Mouse (Mus musculus) liver, embryonic 14.5 days (tissue): ENCODE data around the gene Usp2. TPM values are rescaled to one million over a fixed set of nuclear protein-coding genes. Genes with fewer than 3 reads are reported as not detected.
A peak's percentile ranks its signal among the peaks of the same experiment; 100 is the strongest.

Experiments used
- ATAC-seq: fragments of 200-750 bp; cut with Nextera tagmentation; 2 replicates; pipeline ENCODE4 v1.8.0; 2017; ENCODE audit warnings: moderate number of reproducible peaks, mild to moderate bottlenecking, moderate library complexity; ENCODE audit not compliant: insufficient read depth
- DNase-seq, 3 experiments: peaks; one replicate each; pipeline ENCODE4 v3.0.0-alpha.2; 2012 to 2013; ENCODE audit warnings: low read depth in 3 of 3, low spot score in 3 of 3
- H3K27ac ChIP-seq: fragments of 300-500 bp; sonication (generic); 2 replicates; pipeline ENCODE4 v1.5.1; 2014; ENCODE audit warnings: moderate library complexity, mild to moderate bottlenecking, control low read depth, inconsistent platforms
- H3K27me3 ChIP-seq: fragments of 300-500 bp; sonication (generic); 2 replicates; pipeline ENCODE4 v1.6.1; 2014; ENCODE audit warnings: mild to moderate bottlenecking, low read length, moderate library complexity; ENCODE audit not compliant: control insufficient read depth, insufficient read depth
- H3K36me3 ChIP-seq: fragments of 300-500 bp; sonication (generic); replicated peaks from 2 replicates; pipeline ENCODE4 v1.6.1; 2014; ENCODE audit warnings: low read depth; ENCODE audit not compliant: control insufficient read depth, insufficient read depth
- H3K4me1 ChIP-seq, 2 experiments: fragments of 200-500 bp in 1 of 2; fragments of 300-500 bp in 1 of 2; sonication (generic) in 1 of 2; replicated peaks; 2 replicates each; pipeline ENCODE4 v1.6.1; 2012 to 2014; ENCODE audit warnings: antibody characterized with exemption in 1 of 2, inconsistent platforms in 1 of 2, low read length in 1 of 2; ENCODE audit not compliant: control insufficient read depth in 2 of 2, insufficient read depth in 2 of 2
- H3K4me2 ChIP-seq: fragments of 300-500 bp; sonication (generic); 2 replicates; pipeline ENCODE4 v1.6.1; 2014; ENCODE audit warnings: low read depth, mild to moderate bottlenecking, control low read depth, moderate library complexity
- H3K4me3 ChIP-seq, 2 experiments: fragments of 200-500 bp in 1 of 2; fragments of 300-500 bp in 1 of 2; sonication (generic) in 1 of 2; 2 replicates each; pipeline ENCODE4 v1.5.1; 2012 to 2014; ENCODE audit warnings: low read depth in 2 of 2, low read length in 2 of 2, mild to moderate bottlenecking in 2 of 2, control low read depth in 1 of 2, inconsistent platforms in 1 of 2, moderate library complexity in 1 of 2; ENCODE audit not compliant: insufficient read depth in 1 of 2
- H3K9ac ChIP-seq: fragments of 300-500 bp; sonication (generic); replicated peaks from 2 replicates; pipeline ENCODE4 v1.6.1; 2014; ENCODE audit warnings: mild to moderate bottlenecking, control low read depth, moderate library complexity
- H3K9me3 ChIP-seq: fragments of 300-500 bp; sonication (generic); 2 replicates; pipeline ENCODE4 v1.6.1; 2016; ENCODE audit warnings: low read length, mixed read lengths; ENCODE audit not compliant: control insufficient read depth
- CTCF ChIP-seq: IDR thresholded peaks from 2 replicates; pipeline ENCODE4 v1.5.1; 2016; ENCODE audit warnings: antibody characterized with exemption, low read depth, control low read depth
- EP300 ChIP-seq: IDR thresholded peaks from 2 replicates; pipeline ENCODE4 v1.6.1; 2016; ENCODE audit warnings: antibody characterized with exemption, low read depth
- WGBS: fragments of 180-500 bp; shearing (Covaris S2); extraction: QIAGEN DNeasy Blood & Tissue Kit; methylation state at CpG from one replicate; pipeline ENCODE4 v1.1.7; 2014; ENCODE audit not compliant: insufficient replicate concordance; 5-methylcytosine and 5-hydroxymethylcytosine counted together
- polyA plus RNA-seq, 2 experiments: library from polyadenylated mRNA; depleted of rRNA in 1 of 2; stranded (reverse) in 1 of 2; unstranded in 1 of 2; fragments of >200 nt; fragmentation: Nextera tagmentation in 1 of 2; extraction: Ambion mirVana in 1 of 2; gene quantifications; 2 replicates each; pipeline versions ENCODE4 v1.2.1 to v1.2.3; 2012 to 2014

The Usp2 gene
- polyA plus RNA-seq, 2 experiments, result 0.27 to 1.6 TPM

DNA sequence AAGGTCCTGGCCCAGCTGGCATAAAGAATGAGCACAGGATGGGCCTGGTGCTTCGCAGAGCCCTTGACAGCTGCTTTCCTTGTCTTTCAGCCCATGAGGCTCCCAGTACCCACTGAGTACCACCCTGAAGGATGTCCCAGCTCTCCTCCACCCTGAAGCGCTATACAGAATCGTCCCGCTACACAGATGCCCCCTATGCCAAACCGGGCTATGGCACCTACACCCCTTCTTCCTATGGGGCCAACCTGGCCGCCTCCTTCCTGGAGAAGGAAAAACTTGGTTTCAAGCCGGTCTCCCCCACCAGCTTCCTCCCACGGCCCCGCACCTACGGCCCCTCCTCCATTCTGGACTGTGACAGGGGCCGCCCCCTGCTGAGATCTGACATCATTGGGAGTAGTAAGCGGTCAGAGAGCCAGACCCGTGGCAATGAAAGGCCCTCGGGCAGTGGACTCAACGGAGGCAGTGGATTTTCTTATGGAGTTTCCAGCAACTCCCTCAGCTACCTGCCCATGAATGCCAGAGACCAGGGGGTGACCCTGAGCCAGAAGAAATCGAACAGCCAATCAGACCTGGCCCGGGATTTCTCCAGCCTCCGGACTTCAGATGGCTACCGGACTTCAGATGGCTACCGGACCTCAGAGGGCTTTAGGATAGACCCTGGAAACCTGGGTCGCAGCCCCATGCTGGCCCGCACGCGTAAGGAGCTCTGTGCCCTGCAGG, 8.6 kb downstream of the Usp2 start:
- ATAC-seq, result no peak
- no peak overlapping the region for H3K27ac ChIP-seq
- peaks cover 2% of the 10 kb centered on the region; the same call in 1 of the 2 replicates for H3K27me3 ChIP-seq
- TF ChIP-seq EP300, result no peak
- no peak for TF ChIP-seq CTCF
- no peak overlapping the region for H3K4me3 ChIP-seq
- no peaks in the 10 kb centered on the region for H3K4me1 ChIP-seq
- no peaks in the 10 kb centered on the region for H3K9me3 ChIP-seq
- no peaks in the 10 kb centered on the region for H3K36me3 ChIP-seq
- no peak for DNase-seq
- whole genome bisulfite sequencing, result 65% methylated on average over 24 of the region's 24 CpGs
- H3K9ac ChIP-seq, result no peak overlapping the region
- H3K4me2 ChIP-seq, result no peak overlapping the region

DNA sequence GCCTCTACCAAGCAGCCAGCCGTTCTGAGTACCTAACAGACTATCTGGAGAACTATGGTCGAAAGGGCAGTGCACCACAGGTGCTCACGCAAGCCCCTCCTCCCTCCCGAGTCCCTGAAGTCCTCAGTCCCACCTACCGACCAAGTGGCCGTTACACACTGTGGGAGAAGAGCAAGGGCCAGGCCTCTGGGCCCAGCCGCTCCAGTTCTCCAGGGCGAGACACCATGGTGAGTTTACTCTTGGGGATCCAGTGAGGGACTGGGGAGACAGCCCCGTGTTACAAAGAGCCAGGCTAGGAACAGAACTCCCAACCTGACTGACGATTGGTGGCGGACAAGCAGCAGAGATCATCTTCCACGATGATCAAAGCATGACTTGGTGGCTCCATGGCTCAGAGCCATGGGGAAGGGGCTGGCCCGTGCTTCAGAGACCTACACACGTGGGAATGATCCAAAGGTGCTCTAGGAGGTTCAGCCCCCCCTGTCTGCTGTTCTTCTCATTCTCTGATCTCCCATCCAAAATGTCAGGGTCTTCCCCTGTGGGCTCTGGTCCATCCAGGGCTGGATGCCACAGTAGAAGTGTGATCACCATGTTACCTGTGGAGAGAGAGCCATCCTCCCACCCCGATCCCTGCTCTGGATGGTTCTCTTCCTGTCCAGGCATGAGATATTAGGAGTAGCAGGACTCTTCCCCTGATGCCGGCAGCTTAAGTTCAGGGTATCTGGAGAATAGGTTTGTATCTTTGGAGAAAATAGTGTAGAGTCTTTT, 9.4 kb downstream of the Usp2 start:
- DNase-seq (no peak), ATAC-seq (no peak)
- no peak overlapping the region for H3K9ac ChIP-seq
- peaks cover 2% of the 10 kb centered on the region; the same call in 1 of the 2 replicates for H3K27me3 ChIP-seq
- no peak overlapping the region for H3K4me2 ChIP-seq
- no peak overlapping the region for H3K27ac ChIP-seq
- 59% methylated on average over 16 of the region's 16 CpGs for WGBS
- no peaks in the 10 kb centered on the region for H3K4me1 ChIP-seq
- no peaks in the 10 kb centered on the region for H3K36me3 ChIP-seq
- H3K9me3 ChIP-seq, result no peaks in the 10 kb centered on the region
- TF ChIP-seq EP300, result no peak
- no peak for TF ChIP-seq CTCF
- no peak overlapping the region for H3K4me3 ChIP-seq

DNA sequence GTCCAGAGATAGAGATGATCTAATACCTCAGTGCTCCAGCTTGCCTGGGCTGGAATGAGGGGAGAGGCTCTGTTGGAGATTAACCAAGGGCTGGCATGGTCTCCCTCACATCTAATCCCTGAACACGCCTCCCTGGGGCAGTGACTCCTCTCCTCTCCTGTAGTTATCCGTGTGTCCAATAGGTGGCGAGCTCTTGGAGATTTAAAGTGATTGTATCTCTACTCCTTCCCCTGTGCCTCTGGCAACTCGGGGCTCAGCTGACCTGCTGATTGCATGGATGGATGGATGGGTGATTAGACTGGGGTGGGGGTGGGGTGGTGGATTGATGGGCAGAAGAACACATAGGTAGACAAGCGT, 9.9 kb downstream of the Usp2 start:
- Histone ChIP-seq H3K4me1 (no peaks in the 10 kb centered on the region), H3K27me3 (no peaks in the 10 kb centered on the region), H3K4me3 (no peak overlapping the region), H3K36me3 (no peaks in the 10 kb centered on the region), H3K9ac (no peak overlapping the region), H3K27ac (no peak overlapping the region), H3K4me2 (no peak overlapping the region), H3K9me3 (no peaks in the 10 kb centered on the region)
- DNase-seq, result peak; percentile 37 to 51 (median 43)
- 17% methylated on average over 5 of the region's 5 CpGs for WGBS
- ATAC-seq, result no peak
- no peak for TF ChIP-seq EP300
- TF ChIP-seq CTCF, result peak; percentile 69

DNA sequence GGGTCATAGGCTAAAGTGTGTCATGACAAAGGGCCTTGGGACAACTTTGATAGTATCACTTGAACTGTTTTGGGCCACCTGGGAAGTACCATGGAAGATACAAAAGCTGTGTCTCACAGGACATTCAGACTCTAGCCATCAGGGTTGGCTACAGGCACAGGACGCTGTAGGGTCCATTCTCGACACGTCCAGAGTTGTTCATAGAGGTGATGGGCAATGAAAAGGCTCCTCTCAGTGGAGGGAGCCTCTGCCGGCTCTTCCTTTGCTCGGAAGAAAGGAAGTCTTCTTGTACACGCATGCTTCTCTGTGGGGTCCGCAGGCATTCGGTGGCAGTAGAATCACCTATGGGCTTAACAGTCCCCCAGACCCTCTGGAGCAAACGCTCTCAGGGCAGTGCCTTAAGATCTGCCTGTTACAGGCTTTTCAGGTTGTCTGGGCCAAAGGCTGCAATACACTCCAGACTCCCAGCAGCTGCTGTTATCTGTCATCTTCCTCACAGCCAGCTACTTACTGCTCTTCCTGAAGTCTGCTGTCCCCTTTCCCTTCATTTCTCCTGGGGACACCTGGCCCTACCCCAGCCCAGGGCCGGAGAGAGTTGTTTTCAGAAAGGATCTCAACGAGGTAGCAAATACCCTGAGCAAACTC, 10.6 kb downstream of the Usp2 start:
- ATAC-seq, result no peak
- no peak for TF ChIP-seq CTCF
- TF ChIP-seq EP300, result no peak
- Histone ChIP-seq H3K9ac (no peak overlapping the region), H3K27ac (no peak overlapping the region), H3K36me3 (no peaks in the 10 kb centered on the region), H3K4me2 (no peak overlapping the region), H3K9me3 (no peaks in the 10 kb centered on the region), H3K27me3 (no peaks in the 10 kb centered on the region), H3K4me1 (no peaks in the 10 kb centered on the region), H3K4me3 (no peak overlapping the region)
- DNase-seq, result no peak
- WGBS, result 71% methylated on average over 11 of the region's 11 CpGs

DNA sequence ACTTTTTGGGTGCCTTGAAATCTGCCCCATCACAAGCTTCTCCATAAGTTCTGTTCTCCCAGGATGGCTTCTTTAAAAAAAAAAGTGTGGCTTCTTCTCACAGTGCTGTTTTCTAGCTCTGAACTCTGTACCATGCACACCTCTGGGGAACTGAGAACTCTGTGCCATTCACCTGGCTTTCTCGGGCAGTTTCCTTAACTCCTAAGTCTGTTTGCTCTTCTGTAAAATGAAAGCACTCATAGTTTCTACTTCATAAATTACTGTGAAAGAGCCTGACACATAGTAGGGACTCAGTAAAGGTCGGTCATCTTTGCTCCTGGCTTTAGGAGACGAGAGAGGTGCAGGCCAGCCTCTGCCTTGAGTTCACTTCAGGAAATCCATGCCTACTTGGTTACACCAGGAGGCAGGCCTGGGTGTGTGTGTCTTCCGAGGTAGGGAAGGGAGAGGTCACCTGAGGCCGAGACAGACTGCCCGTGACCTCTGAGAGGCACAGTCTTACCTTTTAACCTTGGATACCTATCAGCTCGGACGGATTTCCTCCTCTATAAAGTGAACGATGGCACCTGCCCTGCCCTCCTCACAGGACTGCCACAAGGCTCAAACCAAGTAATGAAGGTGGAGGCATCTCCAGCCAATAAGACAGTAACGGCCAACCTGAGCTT, 11.4 kb downstream of the Usp2 start:
- no peak overlapping the region for H3K4me3 ChIP-seq
- H3K27me3 ChIP-seq, result no peaks in the 10 kb centered on the region
- WGBS, result 70% methylated on average over 10 of the region's 10 CpGs
- H3K9ac ChIP-seq, result no peak overlapping the region
- DNase-seq, result no peak
- no peak for TF ChIP-seq EP300
- no peak for TF ChIP-seq CTCF
- H3K9me3 ChIP-seq, result no peaks in the 10 kb centered on the region
- H3K4me1 ChIP-seq, result no peaks in the 10 kb centered on the region
- H3K4me2 ChIP-seq, result no peak overlapping the region
- H3K27ac ChIP-seq, result no peak overlapping the region
- no peak for ATAC-seq
- no peaks in the 10 kb centered on the region for H3K36me3 ChIP-seq
